Mouse (Mus musculus) CH12.LX (cell line): ENCODE measurements at regions not wholly inside any gene's neighbourhood (a gene's known extent, or its start where the extent isn't known, plus 50 kb on each side); places are given as distances from the start of the nearest gene placed in this dataset.

Experiments used
- CHD1 ChIP-seq: IDR thresholded peaks from 2 replicates; pipeline ENCODE4 v1.6.1; 2012; ENCODE audit warnings: low read depth, low read length, improper control_type of control experiment, inconsistent platforms
- EP300 ChIP-seq: IDR thresholded peaks from 2 replicates; pipeline ENCODE4 v1.6.1; 2011; ENCODE audit warnings: low read length, improper control_type of control experiment
- MYC ChIP-seq: IDR thresholded peaks from 2 replicates; pipeline ENCODE4 v1.6.1; 2011; ENCODE audit warnings: low read depth, mild to moderate bottlenecking, improper control_type of control experiment, low read length
- POLR2A ChIP-seq: IDR thresholded peaks from 2 replicates; pipeline ENCODE4 v1.6.1; 2011; ENCODE audit warnings: low read depth, mild to moderate bottlenecking, improper control_type of control experiment, low read length
- POLR2AphosphoS2 ChIP-seq: IDR thresholded peaks from 2 replicates; pipeline ENCODE4 v1.6.1; 2011; ENCODE audit warnings: low read depth, low read length, improper control_type of control experiment
- UBTF ChIP-seq: IDR thresholded peaks from 2 replicates; pipeline ENCODE4 v1.6.1; 2012; ENCODE audit warnings: low read depth, mild to moderate bottlenecking, inconsistent platforms, low read length, improper control_type of control experiment, moderate library complexity

GRCm38 (mm10) chr4:82098986-82099969, 606.3 kb downstream of the Nfib start:
- TF ChIP-seq MYC: no peak
- TF ChIP-seq CHD1: no peak
- TF ChIP-seq EP300: no peak
- no peak for TF ChIP-seq POLR2A
- TF ChIP-seq POLR2AphosphoS2: no peak
- TF ChIP-seq UBTF: no peak
